17 mouse cellular contexts compared by ENCODE assay signal in the genomic region with DNA sequence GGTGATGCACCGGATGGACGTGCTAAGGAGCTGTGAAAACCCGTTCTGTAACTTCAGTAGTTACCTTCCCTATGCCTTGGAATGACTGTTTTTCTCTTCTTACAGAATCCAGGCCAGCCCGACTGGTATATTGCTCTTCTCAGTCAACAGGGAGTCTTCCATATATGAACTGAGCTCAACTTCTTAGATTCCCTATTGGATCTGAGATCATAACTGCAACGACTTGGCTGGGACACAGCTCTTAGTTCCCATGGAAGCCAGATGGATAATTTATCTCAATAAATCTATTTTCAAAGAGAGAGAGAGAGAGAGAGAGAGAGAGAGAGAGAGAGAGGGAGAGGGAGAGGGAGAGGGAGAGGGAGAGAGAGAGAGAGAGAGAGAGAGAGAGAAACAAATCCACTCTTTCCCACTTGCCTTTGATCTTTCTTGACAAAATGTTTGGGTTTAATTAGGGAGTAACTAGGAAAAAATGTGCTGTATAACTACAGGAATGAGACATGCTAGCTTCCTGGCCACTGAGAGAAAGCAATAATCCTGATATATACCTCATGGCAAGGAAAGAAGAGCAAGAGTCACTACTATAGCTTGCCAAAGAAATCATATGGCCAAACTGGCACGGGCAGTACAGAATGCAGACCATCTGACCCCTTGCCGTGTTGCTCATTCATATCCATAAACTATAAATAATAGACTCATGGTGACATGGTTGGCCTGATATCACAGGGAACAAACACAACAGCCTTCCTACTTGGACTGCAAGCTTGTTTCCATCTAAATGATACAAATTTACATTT.
DNase-seq lines count a peak whose midpoint lies in the region; ATAC-seq and TF ChIP-seq lines count a peak whose summit lies in the region.
"Had no signal": no experiment of that assay in that cellular context is flagged by ENCODE, and none has a peak within 500 bp of the region (broad histone marks: within the 10 kb centered on the region; RNA-seq: fewer than 3 reads in every experiment).

No protein-coding gene starts in this region.

- ATAC-seq in hindbrain, embryonic 16.5 days: 0 out of 2 replicates have a peak, but pooled peaks have one; percentile 37
- no peak for ATAC-seq in hindbrain, embryonic 14.5 days (ENCODE audit: low FRiP score)
- no peak for ATAC-seq in lung, embryonic 14.5 days (ENCODE audit: insufficient read depth)

- intact Hi-C loops in gastrocnemius, postnatal 14 days (cut with DNase I; ENCODE audit: low total_unique reads): no loop called here
- intact Hi-C loops in left cerebral cortex, adult 2 months (cut with DNase I): no loop called here

- H3K9ac ChIP-seq in hindbrain, embryonic 16.5 days (ENCODE audit: low read depth, low read length): no peak overlapping the region
- H3K9ac ChIP-seq in hindbrain, embryonic 14.5 days: no peak overlapping the region
- H3K9ac ChIP-seq in lung, embryonic 14.5 days: no peak overlapping the region
- H3K9ac ChIP-seq: embryonic facial prominence, embryonic 12.5 days; hindbrain, embryonic 15.5 days; limb, embryonic 12.5 days; midbrain, embryonic 12.5 days had no signal

- no peaks in the 10 kb centered on the region for H3K36me3 ChIP-seq in hindbrain, embryonic 16.5 days (ENCODE audit: control insufficient read depth, insufficient read depth, low read length)
- H3K36me3 ChIP-seq in hindbrain, embryonic 14.5 days (replicated peaks; ENCODE audit: control insufficient read depth, insufficient read depth): no peaks in the 10 kb centered on the region
- no peaks in the 10 kb centered on the region for H3K36me3 ChIP-seq in lung, embryonic 14.5 days (ENCODE audit: insufficient read depth)
- H3K36me3 ChIP-seq: embryonic facial prominence, embryonic 12.5 days; hindbrain, embryonic 15.5 days; limb, embryonic 12.5 days; midbrain, embryonic 12.5 days had no signal

- WGBS in hindbrain, embryonic 16.5 days: 85% methylated on average over 7 of the region's 7 CpGs
- 85% methylated on average over 7 of the region's 7 CpGs for WGBS in hindbrain, embryonic 14.5 days
- 73% methylated on average over 7 of the region's 7 CpGs for WGBS in lung, embryonic 14.5 days

- TF ChIP-seq CTCF in lung, embryonic 14.5 days (IDR thresholded peaks at IDR 0.05; ENCODE audit: low read depth): no peak
- TF ChIP-seq CTCF in left cerebral cortex, adult 2 months (IDR thresholded peaks at IDR 0.05): no peak

- no peaks in the 10 kb centered on the region for H3K27me3 ChIP-seq in hindbrain, embryonic 16.5 days (replicated peaks; ENCODE audit: control insufficient read depth, insufficient read depth, low read length)
- no peaks in the 10 kb centered on the region for H3K27me3 ChIP-seq in hindbrain, embryonic 14.5 days (ENCODE audit: control insufficient read depth, insufficient read depth, low read length)
- no peaks in the 10 kb centered on the region for H3K27me3 ChIP-seq in lung, embryonic 14.5 days (ENCODE audit: insufficient read depth, low read length)
- H3K27me3 ChIP-seq: embryonic facial prominence, embryonic 12.5 days; hindbrain, embryonic 15.5 days; limb, embryonic 12.5 days; midbrain, embryonic 12.5 days had no signal

- H3K9me3 ChIP-seq in hindbrain, embryonic 16.5 days (ENCODE audit: control insufficient read depth, low read length): no peaks in the 10 kb centered on the region
- no peaks in the 10 kb centered on the region for H3K9me3 ChIP-seq in hindbrain, embryonic 14.5 days (ENCODE audit: control insufficient read depth, low read length)
- H3K9me3 ChIP-seq in lung, embryonic 14.5 days (ENCODE audit: low read depth, low read length): no peaks in the 10 kb centered on the region
- H3K9me3 ChIP-seq: embryonic facial prominence, embryonic 12.5 days; hindbrain, embryonic 15.5 days; limb, embryonic 12.5 days; midbrain, embryonic 12.5 days had no signal

- no peaks in the 10 kb centered on the region for H3K4me1 ChIP-seq in hindbrain, embryonic 16.5 days (ENCODE audit: control insufficient read depth, insufficient read depth, low read depth, low read length)
- H3K4me1 ChIP-seq in hindbrain, embryonic 14.5 days (replicated peaks; ENCODE audit: control insufficient read depth, insufficient read depth, low read length): no peaks in the 10 kb centered on the region
- H3K4me1 ChIP-seq in lung, embryonic 14.5 days (ENCODE audit: insufficient read depth): no peaks in the 10 kb centered on the region
- H3K4me1 ChIP-seq: embryonic facial prominence, embryonic 12.5 days; hindbrain, embryonic 15.5 days; midbrain, embryonic 12.5 days had no signal

- no peak overlapping the region for H3K4me3 ChIP-seq in hindbrain, embryonic 16.5 days (ENCODE audit: low read length)
- H3K4me3 ChIP-seq in hindbrain, embryonic 14.5 days (replicated peaks; ENCODE audit: low read length): no peak overlapping the region
- H3K4me3 ChIP-seq in lung, embryonic 14.5 days (ENCODE audit: low read depth, low read length): no peak overlapping the region
- H3K4me3 ChIP-seq in left cerebral cortex, adult 2 months: no peak overlapping the region
- H3K4me3 ChIP-seq: embryonic facial prominence, embryonic 12.5 days; hindbrain, embryonic 15.5 days; limb, embryonic 12.5 days; midbrain, embryonic 12.5 days had no signal

- H3K4me2 ChIP-seq in hindbrain, embryonic 16.5 days (ENCODE audit: low read length): no peak overlapping the region
- no peak overlapping the region for H3K4me2 ChIP-seq in hindbrain, embryonic 14.5 days (replicated peaks)
- no peak overlapping the region for H3K4me2 ChIP-seq in lung, embryonic 14.5 days
- H3K4me2 ChIP-seq: embryonic facial prominence, embryonic 12.5 days; hindbrain, embryonic 15.5 days; limb, embryonic 12.5 days; midbrain, embryonic 12.5 days had no signal

- H3K27ac ChIP-seq in hindbrain, embryonic 16.5 days (ENCODE audit: low read depth, low read length): no peak overlapping the region
- H3K27ac ChIP-seq in hindbrain, embryonic 14.5 days: no peak overlapping the region
- H3K27ac ChIP-seq in lung, embryonic 14.5 days (ENCODE audit: low read depth): no peak overlapping the region
- H3K27ac ChIP-seq in left cerebral cortex, adult 2 months: no peak overlapping the region
- H3K27ac ChIP-seq: embryonic facial prominence, embryonic 12.5 days; hindbrain, embryonic 15.5 days; limb, embryonic 12.5 days; macrophage; midbrain, embryonic 12.5 days had no signal

- no peak for DNase-seq in hindbrain, embryonic 14.5 days (ENCODE audit: low spot score)
- peak; percentile 2 for DNase-seq in lung, embryonic 14.5 days
- DNase-seq in lung, postnatal 25 days (ENCODE audit: low spot score): no peak
- DNase-seq in cerebellum, postnatal 25 days: peak; percentile 56 to 71
- no peak for DNase-seq in gastrocnemius, postnatal 14 days
- no peak for DNase-seq in left cerebral cortex, adult 2 months (ENCODE audit: extremely low spot score in 1 of 2, low spot score in 2 of 2)
- DNase-seq in yolk sac, embryonic 10.5 days (ENCODE audit: low spot score): no peak
- DNase-seq: gastrocnemius, postnatal 25 days; heart, postnatal 10 days; kidney, adult 9 months; thymus, adult 2 months had no signal

Comparison
In these comparisons a context has a peak if more than half of its experiments do, and no peak if none do; other contexts are left out.
1. DNase-seq: peak in lung, embryonic 14.5 days (single experiment) and cerebellum, postnatal 25 days (2 of 2); none in hindbrain, embryonic 14.5 days (single experiment), lung, postnatal 25 days (single experiment), gastrocnemius, postnatal 14 days (single experiment), left cerebral cortex, adult 2 months (0 of 2) and yolk sac, embryonic 10.5 days (single experiment).